Mouse (Mus musculus): ENCODE data around the gene Poldip2.

- TF ChIP-seq GATA1 (IDR thresholded peaks at IDR 0.05; ENCODE audit: low read length) (no peak), TAL1 (IDR thresholded peaks at IDR 0.05; ENCODE audit: low read length) (no peak)
Observed at GRCm38 (mm10) chr11:78501529-78501928, 10.5 kb upstream of the Poldip2 start.

Data from erythroblast, embryonic 14.5 days (primary cell).